Mouse (Mus musculus): ENCODE measurements around the gene Epgn.

DNA sequence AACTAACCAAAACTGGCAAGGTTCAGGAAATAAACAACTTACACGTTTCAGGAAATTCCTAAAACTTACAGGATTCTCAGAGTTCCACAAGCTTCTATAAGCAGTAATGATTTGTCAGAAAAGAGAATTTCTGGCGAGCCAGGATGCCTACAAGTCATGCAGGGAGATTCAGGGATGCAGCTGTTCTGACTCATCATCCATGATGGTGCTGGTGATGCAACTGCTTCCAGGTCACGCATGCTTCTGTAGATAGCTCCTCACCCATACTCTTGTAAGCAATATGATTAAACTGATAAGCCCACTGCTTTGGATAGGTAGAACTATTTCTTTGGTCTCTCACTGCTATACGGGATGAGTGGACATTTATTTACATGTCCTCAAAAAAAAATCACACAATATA, 38.7 kb upstream of the Epgn start:
- no peak for TF ChIP-seq ZMIZ1 (IDR thresholded peaks at IDR 0.05; ENCODE audit: low read depth, low read length)
- no peak for TF ChIP-seq ZNF384 (IDR thresholded peaks at IDR 0.05; ENCODE audit: low read depth, low read length)
- no peak for TF ChIP-seq ZC3H11A (IDR thresholded peaks at IDR 0.05; ENCODE audit: low read depth, low read length)
- TF ChIP-seq POLR2A (IDR thresholded peaks at IDR 0.05; ENCODE audit: control insufficient read depth in 1 of 2, insufficient read depth in 1 of 2, low read depth in 1 of 2, low read length in 2 of 2, poor library complexity in 1 of 2), result no peak
- no peak for TF ChIP-seq TCF12 (IDR thresholded peaks at IDR 0.05; ENCODE audit: low read depth, low read length)
- TF ChIP-seq SMC3 (IDR thresholded peaks at IDR 0.05; ENCODE audit: low read depth, low read length), result no peak
- TF ChIP-seq MAX (IDR thresholded peaks at IDR 0.05; ENCODE audit: low read length), result no peak
- no peak for TF ChIP-seq CTCF (IDR thresholded peaks at IDR 0.05 in 2 of 3, conservative IDR thresholded peaks at IDR 0.05 in 1 of 3; ENCODE audit: control insufficient read depth in 1 of 3, insufficient read depth in 1 of 3, low read depth in 2 of 3, low read length in 3 of 3, poor library complexity in 1 of 3, severe bottlenecking in 1 of 3)
- no peak for TF ChIP-seq EP300 (IDR thresholded peaks at IDR 0.05; ENCODE audit: low read depth in 1 of 2, low read length in 2 of 2)
- TF ChIP-seq USF1 (IDR thresholded peaks at IDR 0.05; ENCODE audit: low read depth, low read length), result no peak

Data from MEL (cell line).